Mouse (Mus musculus): ENCODE measurements at regions not wholly inside any gene's neighbourhood (a gene's known extent, or its start where the extent isn't known, plus 50 kb on each side); places are given as distances from the start of the nearest gene placed in this dataset.

- no peak for DNase-seq (ENCODE audit: low read depth, low spot score)
Measured at GRCm38 (mm10) chr15:62347697-62348096, 1424.9 kb upstream of the A1bg start.

- peak; percentile 10 for DNase-seq (ENCODE audit: low read depth, low spot score)
Measured at GRCm38 (mm10) chr15:62345893-62346292, 1423.1 kb upstream of the A1bg start.

- no peak for DNase-seq (ENCODE audit: low read depth, low spot score)
Measured at GRCm38 (mm10) chr15:62336454-62337284, 1413.9 kb upstream of the A1bg start.

GRCm38 (mm10) chr15:62334256-62335009 lies 1411.6 kb upstream of the A1bg start:
- peak; percentile 19 for DNase-seq (ENCODE audit: low read depth, low spot score)

GRCm38 (mm10) chr15:62332129-62332528 lies 1409.3 kb upstream of the A1bg start:
- DNase-seq (ENCODE audit: low read depth, low spot score): no peak

GRCm38 (mm10) chr15:62331138-62331800 lies 1408.5 kb upstream of the A1bg start:
- no peak for DNase-seq (ENCODE audit: low read depth, low spot score)

GRCm38 (mm10) chr15:62328920-62329319 lies 1406.1 kb upstream of the A1bg start:
- DNase-seq (ENCODE audit: low read depth, low spot score): peak; percentile 66

- DNase-seq (ENCODE audit: low read depth, low spot score): peak; percentile 17
Measured at GRCm38 (mm10) chr15:62328305-62328881, 1405.6 kb upstream of the A1bg start.

GRCm38 (mm10) chr15:62327481-62327880 lies 1404.7 kb upstream of the A1bg start:
- no peak for DNase-seq (ENCODE audit: low read depth, low spot score)

- DNase-seq (ENCODE audit: low read depth, low spot score): no peak
Measured at GRCm38 (mm10) chr15:62326524-62326923, 1403.7 kb upstream of the A1bg start.

GRCm38 (mm10) chr15:62325451-62326290 lies 1402.9 kb upstream of the A1bg start:
- DNase-seq (ENCODE audit: low read depth, low spot score): no peak

GRCm38 (mm10) chr15:62320966-62321365 lies 1398.2 kb upstream of the A1bg start:
- no peak for DNase-seq (ENCODE audit: low read depth, low spot score)

- no peak for DNase-seq (ENCODE audit: low read depth, low spot score)
Measured at GRCm38 (mm10) chr15:62314449-62314848, 1391.6 kb upstream of the A1bg start.

GRCm38 (mm10) chr15:62302233-62302632 lies 1379.4 kb upstream of the A1bg start:
- DNase-seq (ENCODE audit: low read depth, low spot score): no peak

GRCm38 (mm10) chr15:62301567-62301966 lies 1378.8 kb upstream of the A1bg start:
- no peak for DNase-seq (ENCODE audit: low read depth, low spot score)

- peak; percentile 28 for DNase-seq (ENCODE audit: low read depth, low spot score)
Measured at GRCm38 (mm10) chr15:62297138-62297537, 1374.3 kb upstream of the A1bg start.

- DNase-seq (ENCODE audit: low read depth, low spot score): no peak
Measured at GRCm38 (mm10) chr15:62295233-62295927, 1372.6 kb upstream of the A1bg start.

- DNase-seq (ENCODE audit: low read depth, low spot score): no peak
Measured at GRCm38 (mm10) chr15:62294786-62295185, 1372.0 kb upstream of the A1bg start.

- no peak for DNase-seq (ENCODE audit: low read depth, low spot score)
Measured at GRCm38 (mm10) chr15:62292876-62293275, 1370.1 kb upstream of the A1bg start.

- no peak for DNase-seq (ENCODE audit: low read depth, low spot score)
Measured at GRCm38 (mm10) chr15:62290687-62291086, 1367.9 kb upstream of the A1bg start.

Data from R1 (cell line).